Mouse (Mus musculus) intestine, embryonic 15.5 days (tissue): ENCODE results near the gene Hist2h4. TPM values are rescaled to one million over a fixed set of nuclear protein-coding genes. Genes with fewer than 3 reads are reported as not detected.
"Not testable (repeated sequence)": the region's sequence is repeated elsewhere in the genome, so short reads cannot be mapped to it uniquely, and the experiment has no call there.

ENCODE experiments used
- ATAC-seq: fragments of 200-750 bp; cut with Nextera tagmentation; 2 replicates; pipeline ENCODE4 v1.8.0; 2017; ENCODE audit warnings: moderate TSS enrichment, moderate library complexity
- H3K27ac ChIP-seq: fragments of 300-500 bp; sonication (generic); 2 replicates; pipeline ENCODE4 v1.5.1; 2015; ENCODE audit warnings: mild to moderate bottlenecking, inconsistent platforms
- H3K27me3 ChIP-seq: fragments of 300-500 bp; sonication (generic); replicated peaks from 2 replicates; pipeline ENCODE4 v1.6.1; 2015; ENCODE audit warnings: inconsistent platforms
- H3K36me3 ChIP-seq: fragments of 300-500 bp; sonication (generic); 2 replicates; pipeline ENCODE4 v1.6.1; 2015; ENCODE audit warnings: inconsistent platforms
- H3K4me1 ChIP-seq: fragments of 300-500 bp; sonication (generic); replicated peaks from 2 replicates; pipeline ENCODE4 v1.6.1; 2015; ENCODE audit warnings: inconsistent platforms
- H3K4me2 ChIP-seq: fragments of 300-500 bp; sonication (generic); replicated peaks from 2 replicates; pipeline ENCODE4 v1.6.1; 2015; ENCODE audit warnings: mild to moderate bottlenecking, inconsistent platforms
- H3K4me3 ChIP-seq: fragments of 300-500 bp; sonication (generic); replicated peaks from 2 replicates; pipeline ENCODE4 v1.5.1; 2015; ENCODE audit warnings: inconsistent platforms
- H3K9ac ChIP-seq: fragments of 300-500 bp; sonication (generic); 2 replicates; pipeline ENCODE4 v1.6.1; 2015; ENCODE audit warnings: inconsistent platforms
- H3K9me3 ChIP-seq: fragments of 300-500 bp; sonication (generic); 2 replicates; pipeline ENCODE4 v1.6.1; 2016; ENCODE audit warnings: inconsistent platforms
- WGBS: fragments of 180-500 bp; shearing (Covaris S2); methylation state at CpG from one replicate; pipeline ENCODE4 v1.1.7; 2015; 5-methylcytosine and 5-hydroxymethylcytosine counted together
- polyA plus RNA-seq: library from polyadenylated mRNA; unstranded; fragments of >200 nt; fragmentation: Nextera tagmentation; extraction: Ambion mirVana; gene quantifications from 2 replicates; pipeline ENCODE4 v1.2.1, GENCODE M21; 2015

The Hist2h4 gene
- polyA plus RNA-seq, 1 experiment from 2014 or later = 10.7 TPM

DNA sequence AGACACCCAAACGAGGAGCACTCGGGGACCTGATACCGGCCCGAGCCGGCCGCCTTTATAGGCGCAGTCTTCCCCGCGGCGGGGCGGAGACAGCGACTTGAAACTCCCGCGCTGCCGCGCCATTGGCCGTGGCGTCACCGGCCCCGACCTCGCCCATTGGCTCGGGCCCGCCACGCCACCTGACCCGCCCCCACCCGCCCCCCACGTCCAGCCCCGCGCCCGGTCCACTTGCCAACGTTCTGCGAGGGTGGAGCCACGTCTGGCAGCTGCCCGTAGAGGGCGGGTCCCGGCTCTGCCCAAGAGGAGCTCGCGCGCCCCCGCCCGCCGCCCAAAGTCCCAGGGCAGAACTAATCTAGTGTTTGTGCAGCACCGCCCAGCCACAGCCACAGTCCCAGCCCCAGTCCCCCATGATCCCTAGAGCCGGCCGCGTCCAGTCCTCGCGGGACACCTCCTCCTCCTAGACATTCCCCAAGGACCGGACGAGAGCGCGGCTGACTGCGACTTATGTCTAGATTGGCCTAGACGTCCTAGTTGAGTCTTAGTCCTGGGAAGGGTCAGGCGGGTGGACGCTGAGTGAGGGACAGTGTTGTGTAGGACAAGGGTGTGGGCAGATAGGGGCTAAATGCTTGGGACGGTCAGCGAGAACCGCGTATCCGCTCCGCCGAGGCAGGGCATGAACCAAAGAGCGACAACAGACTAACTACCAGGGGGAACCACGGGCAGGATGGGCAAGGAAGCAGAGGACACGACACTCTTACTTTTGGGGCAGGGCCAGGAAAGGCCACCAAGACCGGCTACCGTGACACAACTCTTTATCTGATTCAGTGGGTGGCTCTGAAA is 23.9 kb downstream of the Hist2h4 start, which contains the start of gene Hist2h3c2:
Hist2h3c2 (minus strand) TSS at position 174 of the 840 bp plus-strand sequence.
- WGBS = under 1% methylated on average over 18 of the region's 68 CpGs
- not testable (repeated sequence) for H3K9me3 ChIP-seq, H3K27me3 ChIP-seq, H3K36me3 ChIP-seq
- Histone ChIP-seq H3K4me3 (peak within 1 kb of the TSS; percentile 33), H3K4me2 (peak within 1 kb of the TSS; percentile 59), H3K9ac (peak within 1 kb of the TSS; percentile 50), H3K27ac (peak within 1 kb of the TSS; percentile 67), H3K4me1 (peaks cover 18% of the 10 kb centered on the region)
- peak; percentile 92 for ATAC-seq

DNA sequence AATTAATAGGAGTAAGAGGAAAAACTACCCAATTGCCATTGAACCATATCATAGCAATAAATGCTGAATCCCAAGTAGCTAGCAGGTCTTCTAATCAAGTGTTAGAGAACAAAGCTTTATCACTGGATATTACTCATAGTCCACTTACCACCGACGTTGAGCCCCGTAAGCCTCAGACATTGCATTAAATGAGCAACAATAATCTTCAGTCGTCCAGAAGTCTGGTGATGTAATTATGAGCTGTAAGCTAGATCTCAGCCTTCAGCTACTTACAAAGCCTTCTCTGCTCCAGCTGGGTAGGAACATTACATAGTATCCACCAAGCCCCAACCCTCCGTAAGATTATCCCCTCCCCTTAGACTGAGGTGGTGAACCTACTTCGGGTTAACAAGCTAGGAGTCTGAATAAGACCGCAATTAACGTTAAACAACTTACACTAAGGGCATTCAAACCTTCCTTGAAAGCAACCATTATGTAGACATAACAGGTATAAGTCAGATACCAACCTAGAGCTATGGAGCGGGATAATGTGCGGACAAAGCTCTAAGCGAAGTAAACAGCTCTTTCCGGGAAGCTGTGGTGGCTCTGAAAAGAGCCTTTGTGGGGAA is 25.1 kb downstream of the Hist2h4 start:
- Histone ChIP-seq H3K27ac (peak overlapping the region; percentile 67), H3K36me3 (no peaks in the 10 kb centered on the region), H3K9ac (peak overlapping the region; percentile 50), H3K27me3 (no peaks in the 10 kb centered on the region), H3K4me1 (peaks cover 11% of the 10 kb centered on the region), H3K9me3 (no peaks in the 10 kb centered on the region), H3K4me3 (peak overlapping the region; percentile 33), H3K4me2 (peak overlapping the region; percentile 59)
- ATAC-seq = no peak
- under 1% methylated on average over 12 of the region's 12 CpGs for WGBS

DNA sequence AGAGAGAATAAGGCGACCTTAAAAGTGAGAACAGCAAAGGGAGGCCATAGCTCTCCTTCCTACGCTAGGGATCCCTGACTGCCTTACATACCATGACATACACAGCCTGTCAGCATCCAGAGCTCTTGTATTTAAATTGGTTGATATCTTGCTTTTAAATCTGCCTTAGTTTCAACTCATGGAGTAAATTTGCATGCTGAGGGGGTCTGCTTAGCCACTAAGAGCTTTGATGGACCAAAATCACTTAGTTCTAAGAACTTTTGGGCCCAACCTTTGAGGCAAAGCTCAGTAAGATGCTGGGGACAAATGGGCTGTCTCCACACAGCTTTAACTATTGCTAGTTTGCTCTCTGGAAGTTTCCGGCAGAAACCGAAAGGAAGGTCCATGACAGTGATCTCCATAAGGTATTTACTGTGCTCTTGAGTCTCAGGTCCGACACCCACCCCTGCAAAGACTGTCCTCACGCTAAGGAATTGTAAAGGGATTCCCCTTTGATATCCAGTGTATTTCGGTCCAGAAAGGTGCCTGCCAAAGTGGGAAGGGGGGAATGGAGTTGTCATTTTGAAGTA is 25.7 kb downstream of the Hist2h4 start:
- 15% methylated on average over 7 of the region's 7 CpGs for WGBS
- peak overlapping the region; percentile 67 for H3K27ac ChIP-seq
- no peak for ATAC-seq
- H3K4me1 ChIP-seq = peaks cover 11% of the 10 kb centered on the region
- H3K4me3 ChIP-seq = peak overlapping the region; percentile 33
- no peaks in the 10 kb centered on the region for H3K36me3 ChIP-seq
- peak overlapping the region; percentile 59 for H3K4me2 ChIP-seq
- H3K9me3 ChIP-seq = no peaks in the 10 kb centered on the region
- H3K27me3 ChIP-seq = no peaks in the 10 kb centered on the region
- H3K9ac ChIP-seq = peak overlapping the region; percentile 50

DNA sequence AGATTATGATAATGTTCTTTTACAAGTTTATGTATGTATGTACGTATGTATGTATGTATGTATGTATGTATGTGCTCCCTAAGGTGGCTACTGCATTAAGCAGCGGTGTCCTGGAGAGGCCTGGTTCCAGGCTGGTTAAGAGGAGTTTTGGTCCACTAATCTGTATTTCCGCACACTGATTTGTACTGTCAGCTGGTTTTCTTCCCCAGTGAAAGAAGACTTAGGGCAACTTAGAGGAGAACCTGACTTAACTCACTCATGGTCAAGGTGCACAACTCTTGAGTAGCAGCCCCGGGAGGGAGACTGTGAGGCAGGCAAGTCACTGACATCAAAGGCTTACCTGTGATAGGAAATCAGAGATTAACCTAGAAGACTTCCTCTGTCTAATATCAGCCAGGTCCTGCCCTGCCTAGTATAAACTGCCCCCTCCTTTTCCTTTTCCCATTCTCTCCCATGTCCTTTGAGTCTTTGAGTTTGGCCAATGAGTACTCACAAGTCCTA is 26.2 kb downstream of the Hist2h4 start:
- H3K4me1 ChIP-seq = peaks cover 11% of the 10 kb centered on the region
- peak overlapping the region; percentile 50 for H3K9ac ChIP-seq
- 71% methylated on average over 4 of the region's 4 CpGs for WGBS
- no peaks in the 10 kb centered on the region for H3K27me3 ChIP-seq
- no peaks in the 10 kb centered on the region for H3K9me3 ChIP-seq
- ATAC-seq = no peak
- H3K27ac ChIP-seq = peak overlapping the region; percentile 67
- H3K4me3 ChIP-seq = peak overlapping the region; percentile 33
- no peaks in the 10 kb centered on the region for H3K36me3 ChIP-seq
- peak overlapping the region; percentile 59 for H3K4me2 ChIP-seq

DNA sequence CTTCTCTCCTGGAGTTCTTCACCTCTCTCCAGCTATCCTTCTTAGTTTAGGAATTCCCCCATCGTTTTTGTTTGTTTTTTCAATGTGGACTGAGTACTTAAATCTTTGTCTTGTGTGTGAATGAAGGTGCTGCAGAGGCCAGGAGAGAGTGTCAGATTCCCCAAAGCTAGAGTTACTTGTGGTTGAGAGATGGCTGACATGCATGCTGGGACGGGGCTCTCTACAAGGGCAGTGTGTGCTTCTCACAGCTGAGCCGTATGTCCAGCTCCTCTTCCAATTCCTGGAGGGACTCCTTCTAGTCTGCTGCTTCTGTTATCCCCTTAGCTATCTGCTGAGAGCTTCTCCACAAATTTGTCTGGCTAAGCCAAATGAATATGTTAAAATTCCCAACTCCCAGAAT is 27.3 kb downstream of the Hist2h4 start:
- no peaks in the 10 kb centered on the region for H3K9me3 ChIP-seq
- H3K36me3 ChIP-seq = no peaks in the 10 kb centered on the region
- H3K4me1 ChIP-seq = peaks cover 11% of the 10 kb centered on the region
- no peak for ATAC-seq
- no peak overlapping the region for H3K9ac ChIP-seq
- no peaks in the 10 kb centered on the region for H3K27me3 ChIP-seq
- H3K4me3 ChIP-seq = no peak overlapping the region
- no peak overlapping the region for H3K4me2 ChIP-seq
- WGBS = 61% methylated on average over 3 of the region's 3 CpGs
- no peak overlapping the region for H3K27ac ChIP-seq

DNA sequence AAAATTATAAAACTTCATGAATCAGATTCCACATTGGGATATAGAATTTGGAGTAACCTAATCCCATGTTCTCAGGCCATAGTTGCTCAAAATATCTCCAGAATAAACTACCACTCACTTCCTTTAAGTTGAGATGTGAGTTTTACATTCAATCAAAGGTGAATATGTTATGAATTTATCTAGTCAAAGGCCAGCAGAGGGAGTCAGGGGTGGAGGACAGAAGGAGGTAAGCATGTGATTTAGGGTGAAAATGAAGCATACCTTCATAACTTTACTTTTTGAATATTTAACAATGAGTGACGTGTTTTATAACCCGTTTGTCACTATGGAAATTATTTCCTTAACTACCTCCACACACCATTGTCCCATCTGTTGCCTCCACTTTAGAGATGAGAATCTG is 28.2 kb downstream of the Hist2h4 start:
- WGBS = 89% methylated on average over 2 of the region's 2 CpGs
- no peaks in the 10 kb centered on the region for H3K36me3 ChIP-seq
- H3K4me2 ChIP-seq = no peak overlapping the region
- no peaks in the 10 kb centered on the region for H3K27me3 ChIP-seq
- peaks cover 11% of the 10 kb centered on the region for H3K4me1 ChIP-seq
- ATAC-seq = no peak
- no peak overlapping the region for H3K27ac ChIP-seq
- H3K9ac ChIP-seq = no peak overlapping the region
- H3K4me3 ChIP-seq = no peak overlapping the region
- no peaks in the 10 kb centered on the region for H3K9me3 ChIP-seq

DNA sequence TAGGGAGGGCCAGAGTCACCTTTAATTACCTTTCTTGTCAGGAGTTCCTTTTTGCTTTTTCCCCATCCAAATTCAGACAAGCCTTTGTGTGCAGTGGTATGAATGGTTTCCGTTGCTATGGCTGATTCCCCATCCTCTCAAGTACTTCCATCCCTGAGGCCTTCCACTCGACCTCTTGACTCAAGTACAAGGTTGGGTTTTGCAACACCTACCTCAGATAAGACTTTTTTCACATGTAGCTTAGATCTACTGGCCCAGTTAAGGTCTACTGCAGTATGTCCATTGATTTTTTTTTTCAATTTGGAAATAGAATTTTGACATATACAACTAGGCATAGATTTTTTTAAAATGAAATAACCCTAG is 31.4 kb downstream of the Hist2h4 start:
- H3K9me3 ChIP-seq = no peaks in the 10 kb centered on the region
- 57% methylated on average over 2 of the region's 2 CpGs for WGBS
- no peaks in the 10 kb centered on the region for H3K36me3 ChIP-seq
- H3K9ac ChIP-seq = no peak overlapping the region
- H3K27me3 ChIP-seq = no peaks in the 10 kb centered on the region
- H3K27ac ChIP-seq = no peak overlapping the region
- H3K4me1 ChIP-seq = peaks cover 1% of the 10 kb centered on the region
- no peak overlapping the region for H3K4me2 ChIP-seq
- no peak overlapping the region for H3K4me3 ChIP-seq
- ATAC-seq = no peak

DNA sequence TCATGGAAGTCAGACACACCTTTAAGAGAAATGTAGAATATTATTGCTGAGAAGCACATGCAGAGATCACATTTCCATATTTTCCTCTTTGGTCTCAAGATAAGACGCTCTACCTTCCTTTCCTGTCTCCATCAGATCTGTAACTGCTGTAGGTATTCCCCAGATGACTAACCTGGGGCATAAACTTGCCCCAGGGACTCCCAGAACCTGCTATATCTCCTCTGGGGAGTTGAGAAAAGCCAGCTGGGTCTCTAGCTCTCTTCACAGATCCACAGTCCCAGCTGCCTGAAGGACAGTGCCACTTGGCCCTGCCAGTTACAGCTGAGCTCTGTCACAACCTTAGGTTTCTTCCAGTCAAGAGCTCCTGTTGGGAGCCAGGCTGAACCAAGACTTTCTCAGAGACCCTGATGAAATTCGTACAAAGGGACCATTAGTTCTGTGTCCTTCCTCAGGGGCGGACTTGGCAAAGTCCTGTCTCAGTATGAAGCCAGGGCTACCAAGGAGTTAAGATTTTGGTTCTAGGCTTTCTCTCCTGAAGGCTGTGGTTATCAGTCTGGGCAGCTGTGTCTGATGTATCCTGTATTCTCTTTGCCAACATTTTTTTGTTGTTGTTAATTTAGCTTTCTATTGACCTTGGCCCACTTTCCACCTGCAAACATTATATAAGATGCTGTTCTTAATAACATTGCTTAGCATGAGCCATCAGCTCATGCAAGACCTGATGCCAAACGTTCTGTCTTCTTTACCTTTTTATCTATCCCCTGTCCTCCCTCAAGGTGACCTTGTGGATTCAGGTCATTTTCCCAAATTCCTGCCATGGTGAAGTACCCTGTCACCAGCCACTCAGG is 32.0 kb downstream of the Hist2h4 start:
- H3K4me1 ChIP-seq = no peaks in the 10 kb centered on the region
- 78% methylated on average over 4 of the region's 4 CpGs for WGBS
- no peak overlapping the region for H3K4me2 ChIP-seq
- no peak for ATAC-seq
- no peaks in the 10 kb centered on the region for H3K9me3 ChIP-seq
- no peak overlapping the region for H3K27ac ChIP-seq
- no peak overlapping the region for H3K9ac ChIP-seq
- no peaks in the 10 kb centered on the region for H3K36me3 ChIP-seq
- H3K4me3 ChIP-seq = no peak overlapping the region
- no peaks in the 10 kb centered on the region for H3K27me3 ChIP-seq

DNA sequence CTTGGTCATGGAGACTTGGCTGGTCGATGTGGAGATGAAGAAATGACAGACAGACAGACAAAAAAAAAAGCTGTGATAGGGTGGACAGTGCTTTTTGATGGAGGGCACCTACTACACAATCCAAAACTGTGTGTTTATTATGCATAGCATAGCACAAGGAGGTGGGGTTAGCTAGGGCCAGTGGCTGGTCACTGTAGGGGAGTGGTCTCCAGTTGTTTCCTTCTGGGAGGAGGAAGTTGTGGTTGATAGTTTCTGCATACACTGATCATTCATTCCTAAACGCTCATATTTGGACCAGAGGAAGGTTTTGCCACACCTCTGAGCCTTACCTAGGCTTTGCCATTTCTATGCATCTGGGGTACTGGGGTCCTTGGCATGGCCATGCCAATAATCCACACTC is 32.7 kb downstream of the Hist2h4 start:
- 75% methylated on average over 2 of the region's 2 CpGs for WGBS

DNA sequence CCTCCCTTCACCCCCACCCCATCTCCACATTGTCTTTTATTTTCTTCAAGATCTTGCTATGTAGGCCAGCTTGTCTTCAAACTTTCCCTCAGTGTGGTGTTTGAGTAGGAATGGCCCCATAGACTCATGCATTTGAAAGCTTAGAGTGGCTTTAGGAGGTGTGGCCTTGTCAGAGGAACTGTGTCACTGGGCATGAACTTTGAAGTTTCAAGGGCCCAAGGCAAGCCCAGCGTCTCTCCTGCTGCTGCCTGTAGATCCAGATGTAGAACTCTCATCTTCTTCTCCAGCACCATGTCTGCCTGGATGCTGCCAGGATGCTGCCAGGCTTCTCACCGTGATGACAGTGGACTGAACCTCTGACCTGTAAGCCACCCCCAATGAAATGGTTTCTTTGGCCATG is 34.3 kb downstream of the Hist2h4 start:
- 0 out of 2 replicates have a peak, but pooled peaks cover under 1% of the 10 kb centered on the region for H3K4me1 ChIP-seq
- H3K4me3 ChIP-seq = no peak overlapping the region
- no peak for ATAC-seq
- no peak overlapping the region for H3K27ac ChIP-seq
- no peaks in the 10 kb centered on the region for H3K9me3 ChIP-seq
- H3K27me3 ChIP-seq = no peaks in the 10 kb centered on the region
- no peak overlapping the region for H3K4me2 ChIP-seq
- no peaks in the 10 kb centered on the region for H3K36me3 ChIP-seq
- no peak overlapping the region for H3K9ac ChIP-seq
- WGBS = 48% methylated on average over 2 of the region's 2 CpGs

More for the DNA sequence above, 32.7 kb downstream of the Hist2h4 start:
- H3K4me3 ChIP-seq = no peak overlapping the region
- H3K27ac ChIP-seq = no peak overlapping the region
- ATAC-seq = no peak
- H3K9ac ChIP-seq = no peak overlapping the region
- H3K4me1 ChIP-seq = no peaks in the 10 kb centered on the region
- H3K36me3 ChIP-seq = no peaks in the 10 kb centered on the region
- H3K9me3 ChIP-seq = no peaks in the 10 kb centered on the region
- H3K27me3 ChIP-seq = no peaks in the 10 kb centered on the region
- H3K4me2 ChIP-seq = no peak overlapping the region

DNA sequence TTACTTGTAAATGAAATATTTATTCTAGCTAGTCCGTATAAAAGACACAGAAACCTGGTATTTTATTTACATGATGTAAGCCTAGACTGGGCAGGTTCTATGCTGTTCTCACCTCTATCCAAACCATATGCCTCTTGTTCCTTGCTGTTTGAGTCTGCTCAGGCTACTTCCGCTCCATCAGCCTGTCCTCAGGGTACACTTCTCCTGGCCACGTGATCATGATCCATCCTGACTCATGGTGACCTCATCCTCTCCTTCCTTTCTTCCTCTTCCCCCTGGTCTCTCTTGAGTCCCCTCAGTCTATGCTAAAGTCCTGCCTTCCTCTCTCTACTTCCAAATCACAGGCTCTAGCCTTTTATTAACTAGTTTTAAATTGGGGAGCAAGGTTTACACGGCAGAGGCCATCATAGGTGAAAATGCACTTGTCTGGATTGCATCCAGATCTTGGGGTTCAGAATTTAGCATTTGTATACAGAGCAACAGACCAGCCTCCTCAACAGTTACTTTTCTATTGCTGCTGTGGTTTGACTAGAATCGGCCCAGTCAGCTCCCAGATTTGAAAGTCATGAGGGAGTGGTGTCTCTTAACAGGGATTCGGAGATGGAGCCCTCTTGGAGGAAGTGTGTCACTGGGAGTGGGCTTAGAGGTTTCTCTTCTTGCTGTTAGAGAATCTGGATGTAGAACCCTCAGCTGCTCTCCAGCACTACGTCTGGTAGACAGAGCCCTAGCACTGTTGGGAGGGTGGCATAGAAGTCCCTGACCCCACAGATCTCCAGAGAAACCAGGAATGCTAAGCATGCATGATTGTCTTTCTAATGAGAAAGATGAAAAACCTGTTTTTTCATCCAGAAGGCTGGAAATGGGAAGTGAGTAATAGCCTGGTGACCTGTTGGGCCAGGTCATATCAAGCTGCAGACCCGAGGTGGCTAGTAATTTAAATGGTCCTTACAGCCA is 36.1 kb downstream of the Hist2h4 start:
- Histone ChIP-seq H3K4me1 (0 out of 2 replicates have a peak, but pooled peaks cover 6% of the 10 kb centered on the region), H3K4me3 (no peak overlapping the region), H3K4me2 (no peak overlapping the region), H3K36me3 (no peaks in the 10 kb centered on the region), H3K27me3 (no peaks in the 10 kb centered on the region), H3K27ac (no peak overlapping the region), H3K9me3 (no peaks in the 10 kb centered on the region), H3K9ac (no peak overlapping the region)
- 0 out of 2 replicates have a peak, but pooled peaks have one; percentile 40 for ATAC-seq
- 60% methylated on average over 8 of the region's 8 CpGs for WGBS
